Mouse (Mus musculus) granulocyte monocyte progenitor cell, adult 5-6 weeks (primary cell): ENCODE results near the gene Spatc1l. TPM values are rescaled to one million over a fixed set of nuclear protein-coding genes. Genes with fewer than 3 reads are reported as not detected.

ENCODE experiments used
- ATAC-seq: replicated peaks from 2 replicates; pipeline ENCODE4 v1.8.0; 2016; ENCODE audit warnings: mild to moderate bottlenecking, moderate TSS enrichment, inconsistent platforms; ENCODE audit not compliant: poor library complexity, severe bottlenecking
- total RNA-seq, 2 experiments: library from RNA; stranded (forward) in 1 of 2; stranded (reverse) in 1 of 2; fragments of 200-712, 200-1000 nt in 1 of 2; fragments of >200 nt in 1 of 2; fragmentation: Nextera tagmentation in 1 of 2; gene quantifications; 2 replicates each; pipeline ENCODE4 v1.2.3; 2014 to 2017

Spatc1l gene
- total RNA-seq (2014; fragmentation: Nextera tagmentation) (not detected in 2 replicates), total RNA-seq (2017) (not detected in 2 replicates)

GRCm38 (mm10) chr10:76561972-76562371 lies at the start of gene Spatc1l:
Gene Spatc1l, plus strand, starts transcription at chr10:76562272.
- no peak for ATAC-seq

- ATAC-seq = peak; percentile 99
Observed at GRCm38 (mm10) chr10:76512965-76513583, 49.0 kb upstream of the Spatc1l start.

GRCm38 (mm10) chr10:76530922-76531321 lies 31.1 kb upstream of the Spatc1l start:
- peak; percentile 47 for ATAC-seq

- peak; percentile 98 for ATAC-seq
Observed at GRCm38 (mm10) chr10:76531375-76531774, 30.7 kb upstream of the Spatc1l start, which contains the start of gene Lss. Gene Lss, plus strand, starts transcription at chr10:76531588.

- no peak for ATAC-seq
Observed at GRCm38 (mm10) chr10:76531828-76532227, 30.2 kb upstream of the Spatc1l start.

GRCm38 (mm10) chr10:76535526-76535925 lies 26.5 kb upstream of the Spatc1l start:
- ATAC-seq = no peak

GRCm38 (mm10) chr10:76537619-76538018 lies 24.5 kb upstream of the Spatc1l start:
- no peak for ATAC-seq

- peak; percentile 79 for ATAC-seq
Observed at GRCm38 (mm10) chr10:76541336-76542085, 20.6 kb upstream of the Spatc1l start.

- ATAC-seq = peak; percentile 82
Observed at GRCm38 (mm10) chr10:76542636-76543375, 19.3 kb upstream of the Spatc1l start.

- no peak for ATAC-seq
Observed at GRCm38 (mm10) chr10:76546566-76546965, 15.5 kb upstream of the Spatc1l start.

GRCm38 (mm10) chr10:76548218-76548617 lies 13.9 kb upstream of the Spatc1l start:
- no peak for ATAC-seq

GRCm38 (mm10) chr10:76550458-76550857 lies 11.6 kb upstream of the Spatc1l start:
- no peak for ATAC-seq

GRCm38 (mm10) chr10:76551556-76551955 lies 10.5 kb upstream of the Spatc1l start:
- no peak for ATAC-seq

GRCm38 (mm10) chr10:76554061-76554460 lies 8.0 kb upstream of the Spatc1l start:
- no peak for ATAC-seq

- no peak for ATAC-seq
Observed at GRCm38 (mm10) chr10:76569996-76570685, 8.1 kb downstream of the Spatc1l start.

GRCm38 (mm10) chr10:76571070-76571469 lies 9.0 kb downstream of the Spatc1l start:
- ATAC-seq = no peak

- no peak for ATAC-seq
Observed at GRCm38 (mm10) chr10:76572151-76572550, 10.1 kb downstream of the Spatc1l start.

- ATAC-seq = no peak
Observed at GRCm38 (mm10) chr10:76575374-76575773, 13.3 kb downstream of the Spatc1l start, which contains the start of gene Ftcd. Gene Ftcd, plus strand, starts transcription at chr10:76575648.

- ATAC-seq = no peak
Observed at GRCm38 (mm10) chr10:76576920-76577319, 14.8 kb downstream of the Spatc1l start.

- no peak for ATAC-seq
Observed at GRCm38 (mm10) chr10:76584138-76584537, 22.1 kb downstream of the Spatc1l start.
